Mouse (Mus musculus): Measurements from ENCODE around the gene Cfdp1.

Gene Cfdp1

DNA sequence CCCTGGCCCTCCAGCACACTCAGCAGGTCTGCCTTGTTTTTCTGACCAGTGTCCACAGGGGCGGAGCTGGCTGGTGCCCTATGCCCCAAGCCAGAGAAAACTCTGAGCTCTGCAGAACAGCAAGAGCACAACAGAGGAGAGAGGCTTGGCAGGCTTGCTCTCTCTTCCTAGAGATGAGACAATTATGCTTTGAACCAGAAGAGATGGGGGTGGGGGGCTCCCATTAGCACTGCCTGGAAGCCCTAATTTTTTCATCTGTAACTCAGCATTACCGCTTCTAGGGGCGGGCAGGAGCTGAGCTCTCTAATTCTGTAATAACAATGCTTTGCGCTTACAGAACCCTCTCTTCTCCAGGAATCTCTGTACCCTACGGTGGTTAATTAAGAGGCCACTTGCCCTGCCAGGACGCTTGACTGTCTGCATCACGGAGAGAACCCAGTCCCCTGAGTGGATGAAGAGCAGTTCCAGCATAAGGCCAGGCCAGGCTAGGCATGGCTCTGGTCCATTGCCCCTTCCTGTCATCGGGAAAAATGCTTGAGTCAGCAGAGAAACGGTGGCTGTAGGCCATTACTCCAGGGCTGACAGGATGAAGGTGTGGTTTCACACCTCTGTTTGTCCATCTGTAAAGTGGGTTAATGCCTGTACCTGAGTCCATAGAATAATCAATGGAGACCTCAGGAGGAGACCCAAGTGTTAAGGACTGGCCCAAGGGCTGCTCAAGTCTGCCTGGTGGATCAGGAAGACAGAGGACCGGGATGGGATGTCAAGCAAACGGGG, 111.6 kb downstream of the Cfdp1 start:
- in situ Hi-C loops (cut with MboI, MseI), result no loop called here

DNA sequence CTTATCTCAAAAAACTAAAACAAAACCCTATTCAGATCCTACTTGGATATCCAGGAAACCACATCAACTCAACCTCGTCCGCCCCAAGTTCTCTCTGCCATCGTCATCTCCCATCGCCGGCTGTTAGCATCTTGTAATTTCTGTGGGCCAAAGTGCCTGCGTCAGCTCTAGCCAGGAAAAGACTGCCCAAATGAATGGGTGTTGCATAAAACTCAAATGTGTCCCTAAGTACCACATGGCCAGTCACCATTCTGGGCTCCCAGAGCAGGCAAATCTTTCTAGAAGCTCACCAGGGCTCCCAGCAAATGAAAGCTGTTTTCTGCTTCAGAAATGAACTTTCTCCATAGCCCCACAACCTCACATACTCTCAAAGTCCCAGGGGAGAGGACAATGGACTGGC, 112.5 kb downstream of the Cfdp1 start:
- in situ Hi-C loops (cut with MboI, MseI), result no loop called here

DNA sequence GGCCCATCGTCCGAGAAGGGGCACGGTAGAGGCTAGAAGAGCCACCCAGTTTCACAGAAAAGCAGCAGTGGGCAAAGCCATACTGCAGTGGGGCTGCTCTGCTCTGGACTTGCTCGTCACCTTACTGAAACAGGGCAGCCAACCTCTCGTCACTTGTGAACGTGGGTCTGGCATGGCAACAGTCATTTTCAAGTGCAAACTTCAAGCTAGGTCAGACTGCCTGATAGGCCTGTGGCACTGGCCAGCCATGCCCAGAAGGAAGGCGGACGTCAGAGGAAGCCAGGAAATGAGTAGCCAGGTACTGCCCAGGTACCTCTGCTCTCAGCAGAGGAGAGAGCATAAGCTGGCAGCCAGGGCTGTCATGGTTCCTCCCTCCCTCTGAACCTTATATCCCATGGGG, 113.1 kb downstream of the Cfdp1 start:
- in situ Hi-C loops (cut with MboI, MseI), result no loop called here

DNA sequence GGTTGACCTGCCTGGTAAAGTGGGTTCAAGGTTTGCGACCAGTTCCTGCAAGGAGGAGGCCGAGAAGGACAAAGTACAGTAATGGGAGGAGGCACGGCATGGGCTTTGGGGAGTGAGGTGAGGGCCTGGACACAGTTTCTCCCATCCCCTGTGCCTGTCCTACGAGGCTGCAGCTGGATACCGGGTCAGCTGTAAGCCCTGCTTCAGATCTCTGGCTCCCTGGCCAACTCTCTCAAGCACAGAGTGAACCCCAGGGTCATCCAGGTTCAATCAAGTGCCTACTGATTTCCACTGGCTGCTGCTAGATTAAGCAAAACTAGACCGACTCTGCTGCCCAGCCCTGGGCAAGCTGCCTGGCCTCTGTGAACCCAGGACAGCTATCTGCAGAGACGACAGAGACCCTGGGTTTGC, 113.8 kb downstream of the Cfdp1 start:
- in situ Hi-C loops (cut with MboI, MseI), result no loop called here

DNA sequence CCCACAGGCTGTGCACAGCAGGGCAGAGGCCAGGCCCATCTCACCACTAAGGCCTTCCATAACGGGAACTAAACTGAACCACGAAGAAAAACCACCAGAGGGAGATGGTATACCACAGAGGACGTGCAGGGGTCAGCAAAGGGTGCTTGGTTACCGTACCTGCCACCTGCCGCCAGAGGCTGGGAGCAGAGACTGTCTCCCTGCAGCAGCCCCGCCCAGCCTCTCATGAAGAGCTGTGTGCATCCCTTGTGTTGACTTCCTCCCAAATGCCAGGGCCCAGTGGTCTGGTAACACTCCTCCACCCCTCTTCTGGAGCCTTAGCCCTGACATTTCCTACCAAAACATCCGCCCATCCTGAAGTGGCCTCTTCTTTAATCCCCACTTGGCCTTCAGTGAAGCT, 114.5 kb downstream of the Cfdp1 start:
- in situ Hi-C loops (cut with MboI, MseI), result no loop called here

DNA sequence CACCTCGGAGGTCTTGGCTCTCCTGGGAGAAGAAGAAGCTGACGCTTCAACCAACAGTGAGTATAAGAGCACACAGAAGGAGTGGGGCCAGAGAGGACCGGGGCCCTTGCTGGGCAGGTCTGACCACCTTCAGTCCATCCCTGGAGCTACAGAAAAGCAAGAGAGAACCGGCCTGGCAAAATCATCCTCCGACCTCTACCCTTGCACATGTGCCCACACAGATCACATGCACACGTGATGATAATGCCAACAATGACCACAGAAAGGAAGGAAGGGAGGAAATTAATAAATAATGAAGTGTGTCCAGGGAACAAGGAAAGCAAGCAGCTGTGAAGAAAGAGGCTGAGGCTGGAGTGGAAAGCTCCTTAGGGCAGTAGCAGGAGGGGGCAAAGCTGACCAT, 115.2 kb downstream of the Cfdp1 start:
- in situ Hi-C loops (cut with MboI, MseI), result no loop called here

DNA sequence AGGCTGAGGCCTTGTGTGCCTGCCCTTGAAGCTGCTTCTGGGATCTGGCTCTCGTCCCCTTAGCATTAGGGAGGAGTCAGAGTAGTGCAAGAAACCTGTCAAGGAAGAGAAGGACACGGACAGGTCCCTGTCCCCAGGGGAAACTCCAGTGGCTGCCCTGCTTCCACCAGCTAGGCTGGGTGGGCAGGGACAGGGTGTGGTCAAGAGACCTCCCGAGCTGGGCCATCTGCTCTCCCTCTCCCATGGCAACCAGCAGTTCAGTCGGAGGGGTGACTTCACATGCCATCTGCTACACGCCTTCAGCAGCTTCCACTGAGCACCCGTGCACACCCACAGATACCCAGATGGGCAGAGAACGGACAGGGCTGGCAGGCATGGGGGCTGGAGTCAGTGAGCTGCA, 117.8 kb downstream of the Cfdp1 start:
- in situ Hi-C loops (cut with MboI, MseI), result no loop called here

DNA sequence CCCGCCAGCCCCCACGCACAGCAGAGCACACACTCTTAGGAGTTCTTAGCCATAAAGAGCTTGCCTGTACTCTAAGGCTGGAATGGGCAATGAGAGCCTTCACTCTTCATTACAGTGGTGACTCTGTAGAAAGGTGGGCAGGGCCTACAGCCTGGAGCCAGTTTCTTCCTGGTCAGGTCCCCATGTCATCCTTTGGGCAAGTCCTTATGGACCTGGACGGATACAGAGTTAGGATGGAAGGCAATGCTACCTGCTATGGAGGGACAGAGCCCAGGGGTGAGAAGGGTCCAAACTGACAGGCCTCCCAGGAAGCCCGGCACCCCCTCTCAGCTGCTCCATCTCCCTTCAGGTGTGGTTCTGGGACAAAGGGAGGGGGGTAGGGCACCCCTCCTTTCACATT, 118.3 kb downstream of the Cfdp1 start:
- in situ Hi-C loops (cut with MboI, MseI), result no loop called here

DNA sequence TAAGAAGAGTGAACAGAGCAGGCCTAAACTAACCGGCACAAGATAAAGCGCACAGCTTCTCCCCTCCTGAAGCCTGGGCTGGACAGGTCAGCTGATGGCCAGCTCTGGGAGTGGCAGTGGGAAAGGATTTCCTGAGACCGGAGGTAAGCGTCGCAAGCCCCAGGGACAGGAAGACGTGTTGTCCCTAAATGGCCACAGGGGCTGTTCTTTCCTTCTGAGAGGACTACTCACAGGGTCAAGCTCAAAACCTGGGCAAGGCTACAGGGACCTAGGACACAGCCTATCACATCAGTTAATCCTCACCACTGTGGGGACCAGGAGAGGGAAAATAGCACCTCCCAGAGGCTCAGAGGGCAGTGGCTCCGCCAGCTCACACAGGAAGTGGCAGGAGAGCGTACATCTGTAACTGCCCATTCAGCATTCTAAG, 118.7 kb downstream of the Cfdp1 start:
- in situ Hi-C loops (cut with MboI, MseI), result no loop called here

DNA sequence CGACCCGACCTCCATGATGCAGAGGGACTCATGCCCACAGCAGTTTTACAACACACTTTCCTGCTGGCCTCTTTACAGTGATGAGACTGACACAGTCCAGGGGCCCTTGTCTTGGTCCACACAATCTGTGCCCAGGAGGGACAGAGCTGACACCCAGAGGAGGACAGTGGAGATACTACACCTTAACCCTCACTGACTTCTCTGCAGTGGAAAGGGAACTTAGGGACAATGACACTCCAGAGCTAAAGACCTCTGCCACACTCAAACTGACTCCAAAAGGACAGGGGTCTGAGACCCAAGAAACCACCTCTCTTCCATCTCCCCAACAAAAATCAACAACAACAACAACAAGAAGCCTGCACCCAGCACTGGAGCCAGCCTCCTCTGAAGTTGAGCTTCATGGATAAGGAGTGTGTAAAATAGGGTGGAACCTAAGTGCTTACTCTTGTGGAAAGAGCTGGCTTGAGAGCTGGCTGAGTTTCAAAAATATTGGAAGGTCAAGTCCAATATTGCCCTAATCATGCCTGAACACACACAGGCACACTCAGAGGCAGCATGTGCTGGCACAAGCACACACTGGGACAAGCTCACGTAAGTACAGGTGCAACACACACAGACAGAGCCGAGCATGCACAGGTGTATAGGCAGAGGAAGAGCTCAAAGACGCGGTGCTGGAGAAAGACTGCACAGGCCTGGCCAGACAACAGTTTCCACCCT, 119.7 kb downstream of the Cfdp1 start:
- in situ Hi-C loops (cut with MboI, MseI), result no loop called here

DNA sequence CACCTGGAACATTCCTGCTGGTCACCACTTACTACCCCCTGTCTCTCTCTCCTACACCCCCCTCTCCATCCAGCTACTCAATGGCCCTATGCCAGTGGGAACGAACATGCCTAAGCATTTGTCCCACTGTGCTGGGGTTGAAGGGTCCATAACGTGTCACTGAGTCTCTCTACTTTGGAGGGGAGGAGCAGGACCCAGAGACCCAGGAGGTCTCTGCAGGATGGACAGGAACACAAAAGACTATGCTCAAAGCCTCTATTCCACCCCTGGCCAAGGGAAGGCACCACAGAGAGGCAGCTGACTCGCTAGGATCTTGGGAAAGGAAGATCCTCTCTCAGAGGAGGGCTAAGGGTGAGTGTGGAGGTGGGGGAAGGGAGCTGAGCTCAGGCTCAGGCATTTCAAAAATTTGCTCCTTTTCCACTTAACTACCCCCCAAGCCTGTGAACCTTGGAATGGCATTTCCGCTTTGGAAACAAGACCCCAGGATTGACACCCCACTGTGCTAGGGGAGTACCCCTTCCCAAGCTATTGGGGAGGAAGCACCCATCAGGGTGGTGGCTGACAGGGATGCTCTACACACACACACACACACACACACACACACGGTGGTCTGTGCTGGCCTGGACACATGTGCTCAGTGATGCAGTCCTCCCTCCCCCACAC, 120.4 kb downstream of the Cfdp1 start:
- in situ Hi-C loops (cut with MboI, MseI), result no loop called here

DNA sequence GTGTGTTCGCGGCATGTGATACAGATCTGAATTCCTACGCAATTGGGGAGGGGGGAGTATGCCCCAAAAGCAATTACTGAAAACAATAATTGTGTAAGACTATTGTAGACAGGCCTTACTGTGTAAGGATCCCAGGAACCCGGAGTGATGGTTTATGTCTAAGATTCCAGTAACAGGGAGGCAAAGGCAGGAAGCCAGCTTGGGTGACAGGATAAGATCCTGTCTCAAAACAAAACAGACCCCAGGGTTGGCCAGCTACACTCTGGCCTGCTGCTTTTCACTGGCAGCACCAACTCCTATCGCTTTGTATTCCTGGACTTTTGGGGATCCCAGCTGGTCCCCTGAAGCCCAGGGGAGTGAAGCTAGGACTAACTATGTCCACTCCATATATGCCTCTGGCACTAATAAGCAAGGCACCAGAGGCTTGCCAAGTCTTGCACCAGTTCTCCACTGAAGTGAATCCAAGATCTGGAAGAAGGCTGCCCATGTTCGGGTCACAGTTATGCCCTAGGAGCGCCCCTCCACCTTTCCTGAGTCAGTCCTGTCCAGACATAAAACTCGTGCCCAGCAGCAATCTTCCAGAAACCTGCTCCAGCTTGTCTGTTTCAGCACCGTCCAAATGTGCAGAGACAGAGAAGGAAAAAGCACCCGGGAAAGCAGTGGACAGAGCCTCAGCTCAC, 121.5 kb downstream of the Cfdp1 start:
- in situ Hi-C loops (cut with MboI, MseI), result no loop called here

DNA sequence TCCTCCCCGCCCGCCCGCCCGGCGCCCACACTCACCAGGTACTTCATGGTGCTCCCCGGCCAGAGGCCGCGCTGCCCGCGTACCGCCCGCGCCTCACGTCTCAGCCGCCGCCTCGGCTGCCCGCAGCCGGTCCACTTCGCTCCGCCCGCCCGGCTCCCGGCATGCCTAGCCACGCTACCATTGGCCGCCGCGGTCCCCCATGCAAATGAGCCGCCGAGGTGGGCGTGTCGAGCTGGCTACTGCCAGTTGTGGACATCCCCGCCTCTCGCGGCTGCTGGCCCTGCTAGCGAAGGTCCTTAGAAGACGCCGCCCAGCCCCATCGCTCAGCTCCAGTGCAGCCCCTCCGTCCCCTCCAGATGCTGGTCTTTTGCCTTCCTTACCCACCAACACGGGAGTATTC, 122.1 kb downstream of the Cfdp1 start:
- in situ Hi-C loops (cut with MboI, MseI), result no loop called here

DNA sequence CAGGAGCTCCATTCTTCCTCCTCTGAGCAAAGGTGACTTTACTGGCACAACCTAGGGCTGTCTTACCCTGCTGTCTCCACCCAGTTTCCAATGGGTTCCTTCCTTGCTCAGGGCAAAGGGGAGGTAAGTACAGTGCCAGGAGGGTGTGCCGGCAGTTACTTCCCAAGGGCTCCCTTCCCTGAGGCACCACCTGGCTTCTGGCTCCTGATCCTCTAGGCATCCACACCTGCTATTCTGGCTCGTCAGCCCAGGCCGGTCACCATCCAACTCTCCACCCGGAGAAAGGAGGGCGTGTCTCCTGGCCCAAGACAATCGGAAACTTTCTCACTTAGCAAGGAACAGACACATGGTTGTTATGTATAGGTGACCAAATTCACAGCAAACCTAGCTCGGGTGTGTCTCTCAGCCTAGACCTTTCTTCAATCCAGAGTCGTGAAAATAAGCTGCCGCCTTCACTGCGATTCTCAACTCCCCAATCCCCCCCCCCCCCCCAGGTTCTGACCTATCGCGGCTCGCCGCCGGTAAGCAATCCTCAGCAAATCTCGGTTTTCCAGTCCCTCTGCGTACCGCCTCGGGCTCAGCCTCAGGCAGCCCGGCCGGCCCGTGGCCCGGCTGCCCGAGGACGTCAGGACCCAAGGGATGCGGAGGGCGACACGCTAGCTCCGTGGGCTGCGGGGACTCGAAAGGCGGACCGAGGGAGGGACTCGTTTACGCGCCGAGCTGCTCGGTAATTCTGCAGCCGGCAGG, 122.7 kb downstream of the Cfdp1 start:
- in situ Hi-C loops (cut with MboI, MseI), result no loop called here

DNA sequence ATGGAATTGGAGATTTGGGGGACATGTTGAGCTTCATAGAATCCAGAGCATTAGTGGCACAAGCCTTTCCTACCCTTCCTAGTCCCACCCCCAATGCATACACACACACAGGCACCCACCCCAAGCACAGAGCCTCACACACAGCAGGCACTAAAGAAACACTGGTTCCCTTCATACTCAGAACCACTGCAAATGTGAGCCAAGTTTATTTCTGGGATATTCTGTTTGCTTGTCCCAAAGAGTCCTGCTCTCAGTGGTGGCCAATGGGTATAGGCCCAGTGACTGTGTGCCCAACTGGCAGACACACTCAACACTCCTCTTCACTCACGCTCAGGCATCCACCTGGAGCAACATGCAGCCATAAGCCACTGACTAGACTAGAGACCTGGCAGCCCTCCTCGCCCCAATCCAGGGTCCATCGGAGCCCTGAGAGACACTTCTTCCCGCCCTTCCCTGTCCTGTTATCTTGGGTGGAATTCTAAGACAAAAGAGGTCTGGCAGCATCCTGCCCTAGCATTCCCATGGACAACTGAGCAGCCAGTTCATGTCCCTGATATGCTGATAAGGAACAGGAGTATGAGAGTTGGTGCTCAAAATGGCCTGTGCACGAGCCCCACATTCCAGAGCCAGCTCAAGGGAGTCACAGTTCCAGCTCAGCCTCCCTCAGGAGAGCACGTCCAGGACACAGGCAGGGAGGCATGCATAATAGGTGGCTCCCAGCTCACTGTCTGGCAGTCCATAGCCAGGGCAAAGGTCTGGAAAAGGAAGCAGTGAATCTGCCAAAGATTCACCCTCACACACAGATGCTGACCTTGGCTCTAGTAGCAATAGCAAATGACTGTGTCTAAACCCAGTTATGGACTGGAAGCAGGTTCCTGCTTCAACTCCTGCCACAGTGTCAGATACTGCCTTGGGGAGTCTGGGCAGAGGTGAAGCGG, 124.6 kb downstream of the Cfdp1 start:
- in situ Hi-C loops (cut with MboI, MseI), result no loop called here

DNA sequence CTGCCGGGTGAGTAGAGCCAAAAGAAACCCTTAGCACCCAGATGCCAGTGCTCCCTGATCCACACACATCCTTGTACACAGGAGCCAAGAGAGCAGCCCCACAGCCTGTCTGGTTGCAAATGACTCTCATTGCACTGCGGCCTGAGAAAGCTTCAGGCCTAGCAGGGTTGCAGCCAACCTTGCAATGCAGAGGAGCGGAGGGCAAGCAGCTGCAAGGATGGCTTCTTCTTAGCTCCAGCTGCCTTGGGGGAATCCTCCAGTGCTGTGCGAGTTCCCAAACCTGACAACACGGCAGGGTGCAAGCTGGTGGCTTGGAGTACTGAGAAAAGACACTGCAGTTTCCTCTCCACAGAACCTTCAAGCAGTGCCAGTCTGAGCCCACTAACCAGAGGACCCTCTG, 125.6 kb downstream of the Cfdp1 start:
- in situ Hi-C loops (cut with MboI, MseI), result no loop called here

DNA sequence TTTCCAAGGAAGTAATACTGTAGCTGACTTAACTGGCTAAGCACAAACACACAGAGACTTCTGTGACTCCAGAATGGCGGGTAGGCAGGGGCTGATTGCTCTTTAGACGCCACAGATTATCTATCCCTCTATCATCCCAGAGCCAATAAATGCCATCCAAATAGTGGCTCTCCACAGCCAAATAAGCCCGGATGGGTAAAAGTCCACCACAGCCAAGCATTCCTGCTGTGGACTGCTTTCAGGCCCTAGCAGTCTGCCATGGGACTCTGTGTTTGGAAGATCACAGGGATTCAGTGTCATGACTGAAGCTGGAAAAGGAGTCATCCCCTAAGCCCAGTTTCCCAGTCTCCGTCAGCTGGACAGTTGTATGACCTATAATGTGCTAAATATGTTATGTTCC, 126.5 kb downstream of the Cfdp1 start:
- in situ Hi-C loops (cut with MboI, MseI), result no loop called here

DNA sequence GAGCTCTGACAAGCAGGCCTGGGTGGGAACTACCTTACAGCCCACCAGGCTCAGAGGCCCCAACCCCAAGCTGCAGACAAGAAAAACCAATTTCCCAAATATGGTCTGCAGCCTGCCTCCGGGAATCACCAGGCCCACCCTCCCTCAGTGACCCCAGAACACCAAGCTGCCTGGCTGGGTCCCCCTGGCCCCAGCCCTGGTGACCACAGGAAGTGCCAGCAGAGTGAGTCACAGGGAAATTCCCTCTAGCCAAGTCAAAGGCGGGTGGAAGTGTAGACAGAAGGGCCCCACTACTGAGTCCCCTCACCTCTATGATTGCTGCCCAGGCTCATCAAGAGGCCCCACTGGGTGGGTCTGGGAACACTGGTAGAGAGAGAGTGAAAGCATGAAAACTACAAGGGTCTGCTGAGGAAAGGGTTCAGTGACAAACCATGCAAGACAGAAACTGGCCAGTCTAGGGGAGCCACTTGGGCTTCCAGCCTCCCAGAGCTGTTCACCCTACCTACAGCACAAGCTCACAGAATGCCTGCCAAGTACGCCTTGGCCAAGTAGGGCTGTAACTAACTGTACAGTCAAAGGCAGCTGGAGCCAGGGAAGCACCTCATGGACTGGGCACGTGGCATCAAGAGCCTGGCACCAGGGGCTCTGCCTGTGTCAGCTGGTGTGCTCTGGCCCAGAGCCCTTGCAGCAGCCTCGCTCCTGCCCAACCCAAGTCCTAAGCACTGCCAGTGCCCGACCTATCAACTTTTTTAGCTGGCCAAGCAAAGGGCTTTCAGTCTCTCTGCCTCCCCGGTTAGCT, 127.8 kb downstream of the Cfdp1 start:
- in situ Hi-C loops (cut with MboI, MseI), result no loop called here

DNA sequence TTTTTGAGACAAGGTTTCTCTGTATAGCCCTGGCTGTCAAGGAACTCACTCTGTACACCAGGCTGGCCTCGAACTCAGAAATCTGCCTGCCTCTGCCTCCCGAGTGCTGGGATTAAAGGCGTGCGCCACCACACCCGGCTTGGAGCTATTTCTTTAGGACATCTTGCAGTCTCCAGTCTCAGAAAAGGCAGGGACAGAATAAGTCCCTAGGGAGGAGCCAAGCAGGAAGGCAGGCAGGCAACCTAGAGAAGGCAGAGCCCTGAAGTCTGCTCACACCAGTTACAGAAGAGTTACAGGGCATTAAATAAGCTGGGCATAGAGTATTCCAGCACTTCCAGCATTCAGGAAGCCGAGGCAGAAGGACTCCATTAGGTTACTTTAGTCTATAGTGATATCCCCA, 128.8 kb downstream of the Cfdp1 start:
- in situ Hi-C loops (cut with MboI, MseI), result no loop called here
